Comparison of ENCODE assay signal across 9 mouse cellular contexts in the genomic region with DNA sequence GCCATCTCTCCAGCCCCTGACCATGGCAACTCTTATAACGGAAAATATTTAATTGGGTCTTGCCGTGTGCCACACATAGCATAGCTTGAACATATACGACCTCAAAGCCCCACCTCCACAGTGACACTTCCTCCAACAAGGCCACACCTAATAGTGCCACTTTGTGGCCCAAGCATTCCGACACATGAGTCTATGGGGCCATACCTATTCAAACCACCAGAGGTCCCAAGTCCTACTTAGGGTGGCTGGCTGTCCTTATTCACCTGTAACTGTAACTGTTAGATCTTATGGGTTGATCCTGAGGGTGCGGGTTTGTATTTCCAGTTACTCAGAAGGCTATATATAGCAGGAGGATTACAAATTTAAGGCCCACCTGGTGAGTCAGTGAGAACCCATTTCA. TPM values are rescaled to one million over a fixed set of nuclear protein-coding genes. Genes with fewer than 3 reads are reported as not detected.
DNase-seq lines count a peak whose midpoint lies in the region; ATAC-seq lines count a peak whose summit lies in the region.
"Had no signal": no experiment of that assay in that cellular context is flagged by ENCODE, and none has a peak within 500 bp of the region (broad histone marks: within the 10 kb centered on the region; RNA-seq: fewer than 3 reads in every experiment).

No protein-coding gene starts in this region.

- no peak overlapping the region for H3K4me3 ChIP-seq in embryonic facial prominence, embryonic 11.5 days (ENCODE audit: low read depth, low read length)
- no peak overlapping the region for H3K4me3 ChIP-seq in embryonic facial prominence, embryonic 10.5 days
- H3K4me3 ChIP-seq in neural tube, embryonic 14.5 days (ENCODE audit: low read depth, low read length): no peak overlapping the region
- H3K4me3 ChIP-seq: midbrain, embryonic 12.5 days had no signal

- no peaks in the 10 kb centered on the region for H3K4me1 ChIP-seq in embryonic facial prominence, embryonic 11.5 days (ENCODE audit: control insufficient read depth, insufficient read depth, low read length)
- H3K4me1 ChIP-seq in embryonic facial prominence, embryonic 10.5 days: peaks cover 19% of the 10 kb centered on the region
- no peaks in the 10 kb centered on the region for H3K4me1 ChIP-seq in neural tube, embryonic 14.5 days (ENCODE audit: control insufficient read depth, insufficient read depth, low read length)

- ATAC-seq in embryonic facial prominence, embryonic 11.5 days (replicated peaks; ENCODE audit: insufficient number of reproducible peaks, low FRiP score, low TSS enrichment, low read depth): no peak
- peak; percentile 21; the same call in 1 of the 2 replicates for ATAC-seq in neural tube, embryonic 14.5 days (ENCODE audit: low read depth)

- peaks cover 2% of the 10 kb centered on the region; the same call in 1 of the 2 replicates for H3K27me3 ChIP-seq in embryonic facial prominence, embryonic 11.5 days (ENCODE audit: control insufficient read depth, insufficient read depth, low read length)
- peaks cover 33% of the 10 kb centered on the region for H3K27me3 ChIP-seq in embryonic facial prominence, embryonic 10.5 days (replicated peaks; ENCODE audit: low read depth, poor library complexity, severe bottlenecking)
- no peaks in the 10 kb centered on the region for H3K27me3 ChIP-seq in neural tube, embryonic 14.5 days (ENCODE audit: control insufficient read depth, insufficient read depth, low read length)

- no peaks in the 10 kb centered on the region for H3K9me3 ChIP-seq in embryonic facial prominence, embryonic 11.5 days (replicated peaks; ENCODE audit: control insufficient read depth, low read length)
- H3K9me3 ChIP-seq in embryonic facial prominence, embryonic 10.5 days: no peaks in the 10 kb centered on the region
- H3K9me3 ChIP-seq in neural tube, embryonic 14.5 days (ENCODE audit: control insufficient read depth, low read length): no peaks in the 10 kb centered on the region
- H3K9me3 ChIP-seq: midbrain, embryonic 12.5 days had no signal

- H3K4me2 ChIP-seq in embryonic facial prominence, embryonic 11.5 days (ENCODE audit: low read depth, low read length): no peak overlapping the region
- H3K4me2 ChIP-seq in neural tube, embryonic 14.5 days (ENCODE audit: low read depth, low read length): no peak overlapping the region
- H3K4me2 ChIP-seq: midbrain, embryonic 12.5 days had no signal

- WGBS in embryonic facial prominence, embryonic 11.5 days: 25% methylated on average over 5 of the region's 5 CpGs
- 35% methylated on average over 5 of the region's 5 CpGs for WGBS in embryonic facial prominence, embryonic 10.5 days
- 31% methylated on average over 5 of the region's 5 CpGs for WGBS in neural tube, embryonic 14.5 days

- peak; percentile 49 for DNase-seq in embryonic facial prominence, embryonic 11.5 days (ENCODE audit: low spot score)
- DNase-seq in embryonic facial prominence, embryonic 10.5 days (ENCODE audit: low spot score): no peak
- no peak for DNase-seq in neural tube, embryonic 10.5 days (ENCODE audit: extremely low spot score, low spot score)
- peak; percentile 68 for DNase-seq in kidney, adult 9 months
- DNase-seq in retina, postnatal 1 day: peak; percentile 55
- no peak for DNase-seq in left cerebral cortex, adult 11 months (ENCODE audit: low spot score)
- no peak for DNase-seq in heart, adult 11 months

- no peak overlapping the region for H3K9ac ChIP-seq in embryonic facial prominence, embryonic 11.5 days (replicated peaks; ENCODE audit: low read length)
- no peak overlapping the region for H3K9ac ChIP-seq in neural tube, embryonic 14.5 days (replicated peaks; ENCODE audit: low read depth, low read length)
- H3K9ac ChIP-seq: midbrain, embryonic 12.5 days had no signal

- H3K27ac ChIP-seq in embryonic facial prominence, embryonic 11.5 days (replicated peaks; ENCODE audit: low read depth, low read length): no peak overlapping the region
- H3K27ac ChIP-seq in embryonic facial prominence, embryonic 10.5 days (replicated peaks): no peak overlapping the region
- no peak overlapping the region for H3K27ac ChIP-seq in neural tube, embryonic 14.5 days (ENCODE audit: low read depth, low read length)
- H3K27ac ChIP-seq: midbrain, embryonic 12.5 days had no signal

- H3K36me3 ChIP-seq in embryonic facial prominence, embryonic 11.5 days (replicated peaks; ENCODE audit: control insufficient read depth, insufficient read depth, low read depth, low read length): no peaks in the 10 kb centered on the region
- no peaks in the 10 kb centered on the region for H3K36me3 ChIP-seq in embryonic facial prominence, embryonic 10.5 days (replicated peaks)
- H3K36me3 ChIP-seq in neural tube, embryonic 14.5 days (ENCODE audit: control insufficient read depth, insufficient read depth, low read length): no peaks in the 10 kb centered on the region
- H3K36me3 ChIP-seq: midbrain, embryonic 12.5 days had no signal

RNA-seq across cellular contexts. Expression of a gene that starts 2.7 kb away (rescaled TPM):
- 1.5 and 2.2 TPM in 2 replicates for polyA plus RNA-seq in embryonic facial prominence, embryonic 11.5 days (2014; fragmentation: Nextera tagmentation; extraction: Ambion mirVana)
- 1.1 and 1.7 TPM in 2 replicates for polyA plus RNA-seq in embryonic facial prominence, embryonic 10.5 days (2016; fragmentation: Nextera tagmentation; extraction: Ambion mirVana)
- 0.18 and 0.29 TPM in 2 replicates for polyA plus RNA-seq in neural tube, embryonic 14.5 days (2014; fragmentation: Nextera tagmentation; extraction: Ambion mirVana)
- polyA plus RNA-seq: midbrain, embryonic 12.5 days had no signal

RNA-seq across cellular contexts. Expression of a gene that starts 2.7 kb away (rescaled TPM):
- 24.9 and 26.5 TPM in 2 replicates for polyA plus RNA-seq in embryonic facial prominence, embryonic 11.5 days (2014; fragmentation: Nextera tagmentation; extraction: Ambion mirVana)
- 41.9 and 42.0 TPM in 2 replicates for polyA plus RNA-seq in embryonic facial prominence, embryonic 10.5 days (2016; fragmentation: Nextera tagmentation; extraction: Ambion mirVana)
- 33.7 and 40.4 TPM in 2 replicates for polyA plus RNA-seq in neural tube, embryonic 14.5 days (2014; fragmentation: Nextera tagmentation; extraction: Ambion mirVana)

RNA-seq across cellular contexts. Expression of a gene that starts 6.7 kb away (rescaled TPM):
- polyA plus RNA-seq in embryonic facial prominence, embryonic 11.5 days (2014; fragmentation: Nextera tagmentation; extraction: Ambion mirVana): 73.5 and 84.1 TPM in 2 replicates
- 85.2 and 88.9 TPM in 2 replicates for polyA plus RNA-seq in embryonic facial prominence, embryonic 10.5 days (2016; fragmentation: Nextera tagmentation; extraction: Ambion mirVana)
- polyA plus RNA-seq in neural tube, embryonic 14.5 days (2014; fragmentation: Nextera tagmentation; extraction: Ambion mirVana): 81.2 and 89.1 TPM in 2 replicates

RNA-seq across cellular contexts. Expression of a gene that starts 6.9 kb away (rescaled TPM):
- 61.4 and 61.6 TPM in 2 replicates for polyA plus RNA-seq in embryonic facial prominence, embryonic 11.5 days (2014; fragmentation: Nextera tagmentation; extraction: Ambion mirVana)
- 75.5 and 77.6 TPM in 2 replicates for polyA plus RNA-seq in embryonic facial prominence, embryonic 10.5 days (2016; fragmentation: Nextera tagmentation; extraction: Ambion mirVana)
- polyA plus RNA-seq in neural tube, embryonic 14.5 days (2014; fragmentation: Nextera tagmentation; extraction: Ambion mirVana): 48.0 and 48.5 TPM in 2 replicates

RNA-seq across cellular contexts. Expression of a gene that starts 27.6 kb away (rescaled TPM):
- polyA plus RNA-seq in embryonic facial prominence, embryonic 11.5 days (2014; fragmentation: Nextera tagmentation; extraction: Ambion mirVana): 0.42 TPM in 1 of 2 replicates, not detected in the other
- polyA plus RNA-seq in embryonic facial prominence, embryonic 10.5 days (2016; fragmentation: Nextera tagmentation; extraction: Ambion mirVana): 0.24 and 0.39 TPM in 2 replicates
- 0.54 and 0.63 TPM in 2 replicates for polyA plus RNA-seq in neural tube, embryonic 14.5 days (2014; fragmentation: Nextera tagmentation; extraction: Ambion mirVana)
- polyA plus RNA-seq: midbrain, embryonic 12.5 days had no signal

Comparison
In these comparisons a context has a peak if more than half of its experiments do, and no peak if none do; other contexts are left out.
1. DNase-seq: peak in embryonic facial prominence, embryonic 11.5 days (single experiment), kidney, adult 9 months (single experiment) and retina, postnatal 1 day (single experiment); none in embryonic facial prominence, embryonic 10.5 days (single experiment), neural tube, embryonic 10.5 days (single experiment), left cerebral cortex, adult 11 months (single experiment) and heart, adult 11 months (single experiment).